Mouse (Mus musculus) kidney, postnatal 0 days (tissue): ENCODE results near the gene Rora. TPM values are rescaled to one million over a fixed set of nuclear protein-coding genes. Genes with fewer than 3 reads are reported as not detected.

ENCODE experiments used
- ATAC-seq: fragments of 200-750 bp; cut with Nextera tagmentation; replicated peaks from 2 replicates; pipeline ENCODE4 v1.8.0; 2017; ENCODE audit warnings: low read depth, moderate number of reproducible peaks, moderate TSS enrichment, moderate library complexity; ENCODE audit not compliant: low FRiP score
- DNase-seq: peaks from one replicate; pipeline ENCODE4 v3.0.0-alpha.2; 2016; ENCODE audit warnings: low spot score
- H3K27ac ChIP-seq: fragments of 300-500 bp; sonication (generic); 2 replicates; pipeline ENCODE4 v1.5.1; 2014; ENCODE audit warnings: mild to moderate bottlenecking
- H3K27me3 ChIP-seq: fragments of 300-500 bp; sonication (generic); 2 replicates; pipeline ENCODE4 v1.6.1; 2014; ENCODE audit warnings: low read length, mixed read lengths; ENCODE audit not compliant: insufficient read depth
- H3K36me3 ChIP-seq: fragments of 300-500 bp; sonication (generic); 2 replicates; pipeline ENCODE4 v1.6.1; 2014; ENCODE audit warnings: low read length, mixed read lengths; ENCODE audit not compliant: insufficient read depth
- H3K4me1 ChIP-seq: fragments of 300-500 bp; sonication (generic); replicated peaks from 2 replicates; pipeline ENCODE4 v1.6.1; 2014; ENCODE audit warnings: antibody characterized with exemption, low read length, mixed read lengths; ENCODE audit not compliant: insufficient read depth
- H3K4me2 ChIP-seq: fragments of 300-500 bp; sonication (generic); 2 replicates; pipeline ENCODE4 v1.6.1; 2014; ENCODE audit warnings: mild to moderate bottlenecking, low read length, moderate library complexity, mixed read lengths
- H3K4me3 ChIP-seq: fragments of 300-500 bp; sonication (generic); replicated peaks from 2 replicates; pipeline ENCODE4 v1.5.1; 2014; ENCODE audit warnings: low read depth, low read length
- H3K9ac ChIP-seq: fragments of 300-500 bp; sonication (generic); 2 replicates; pipeline ENCODE4 v1.6.1; 2014; ENCODE audit warnings: low read depth, low read length
- H3K9me3 ChIP-seq: fragments of 300-500 bp; sonication (generic); replicated peaks from 2 replicates; pipeline ENCODE4 v1.6.1; 2016; ENCODE audit warnings: low read length, inconsistent platforms, mixed read lengths
- CTCF ChIP-seq: IDR thresholded peaks from 2 replicates; pipeline ENCODE4 v1.5.1; 2016; ENCODE audit warnings: antibody characterized with exemption, low read depth, mild to moderate bottlenecking, moderate library complexity
- WGBS: fragments of 180-500 bp; shearing (Covaris S2); extraction: QIAGEN DNeasy Blood & Tissue Kit; methylation state at CpG from one replicate; pipeline ENCODE4 v1.1.7; 2014; 5-methylcytosine and 5-hydroxymethylcytosine counted together
- polyA plus RNA-seq: library from polyadenylated mRNA; unstranded; fragments of >200 nt; fragmentation: Nextera tagmentation; extraction: Ambion mirVana; gene quantifications from 2 replicates; pipeline ENCODE4 v1.2.1, GENCODE M21; 2015

Rora gene
- polyA plus RNA-seq, 1 experiment from 2014 or later: 9.8 TPM

DNA sequence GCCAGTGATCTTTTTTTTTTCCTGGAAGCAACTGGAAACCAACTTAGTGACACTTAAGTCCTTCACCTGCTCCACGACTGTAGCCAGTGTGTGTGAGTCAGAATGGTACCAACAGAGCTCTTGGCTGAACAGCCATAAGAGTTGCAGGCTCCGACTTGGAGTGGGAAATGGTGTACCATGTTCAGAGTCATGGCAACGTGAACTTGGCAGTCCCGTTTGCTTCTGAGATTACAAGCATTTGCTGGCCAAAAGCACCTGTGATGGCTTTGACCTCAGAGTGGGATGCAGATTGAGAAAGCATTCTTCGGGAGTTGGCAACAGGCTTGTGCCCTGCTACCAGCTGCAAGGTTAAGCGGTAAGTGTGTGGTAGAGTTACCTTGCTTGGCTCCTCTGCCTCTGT lies 574.2 kb downstream of the Rora start:
- WGBS: 68% methylated on average over 6 of the region's 6 CpGs
- H3K9me3 ChIP-seq: no peaks in the 10 kb centered on the region
- TF ChIP-seq CTCF: no peak
- H3K4me2 ChIP-seq: no peak overlapping the region
- no peak for DNase-seq
- H3K4me1 ChIP-seq: 0 out of 2 replicates have a peak, but pooled peaks cover 3% of the 10 kb centered on the region
- no peak overlapping the region for H3K9ac ChIP-seq
- no peak overlapping the region for H3K4me3 ChIP-seq
- no peak for ATAC-seq
- H3K27ac ChIP-seq: no peak overlapping the region
- H3K36me3 ChIP-seq: no peaks in the 10 kb centered on the region
- H3K27me3 ChIP-seq: no peaks in the 10 kb centered on the region

DNA sequence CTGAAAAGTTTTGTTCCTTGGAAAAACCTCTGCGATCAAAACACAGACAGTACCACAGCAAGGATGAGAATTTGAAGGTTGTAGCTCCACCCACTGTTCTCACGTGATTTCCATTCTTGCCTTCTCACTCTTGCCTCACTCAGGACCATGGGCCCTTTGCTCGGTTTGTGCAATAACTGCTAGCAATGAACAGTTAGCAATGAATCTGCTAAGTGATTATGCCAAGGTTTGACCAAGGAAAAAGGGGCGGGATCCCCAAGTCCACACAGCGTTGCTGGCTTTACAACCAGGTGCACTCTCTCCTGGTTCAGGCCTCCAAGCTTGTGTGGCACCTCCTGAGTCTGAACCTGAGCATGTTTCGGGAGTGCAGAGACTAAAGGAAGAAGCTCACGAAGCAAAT lies 576.3 kb downstream of the Rora start:
- Histone ChIP-seq H3K9me3 (no peaks in the 10 kb centered on the region), H3K9ac (no peak overlapping the region), H3K27ac (no peak overlapping the region), H3K4me1 (0 out of 2 replicates have a peak, but pooled peaks cover 2% of the 10 kb centered on the region), H3K36me3 (no peaks in the 10 kb centered on the region), H3K4me3 (no peak overlapping the region), H3K4me2 (no peak overlapping the region), H3K27me3 (no peaks in the 10 kb centered on the region)
- TF ChIP-seq CTCF: no peak
- 88% methylated on average over 7 of the region's 7 CpGs for WGBS
- no peak for ATAC-seq
- DNase-seq: no peak

DNA sequence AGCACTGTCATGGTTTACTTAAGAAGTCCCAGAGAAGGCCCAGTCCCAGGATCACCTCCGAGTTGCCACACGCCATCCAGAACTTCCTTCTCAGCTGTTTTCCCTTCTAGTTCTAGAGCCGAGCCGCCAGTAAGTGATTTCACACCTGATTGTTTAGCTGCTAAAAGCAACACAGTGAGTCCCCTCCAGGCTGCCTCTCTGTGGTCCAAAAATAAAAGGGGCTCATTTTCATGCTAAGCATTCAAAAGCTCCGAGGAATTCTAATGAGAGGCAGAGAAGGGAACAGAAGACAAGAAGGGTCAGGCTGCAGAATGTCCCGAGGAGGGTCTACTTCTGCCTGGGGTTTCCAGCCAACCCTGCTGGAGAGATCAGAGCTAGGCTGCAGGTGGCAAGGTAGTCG lies 580.9 kb downstream of the Rora start:
- Histone ChIP-seq H3K27me3 (no peaks in the 10 kb centered on the region), H3K9ac (no peak overlapping the region), H3K4me1 (no peaks in the 10 kb centered on the region; the same call in 1 of the 2 replicates), H3K4me3 (no peak overlapping the region), H3K27ac (no peak overlapping the region), H3K36me3 (no peaks in the 10 kb centered on the region), H3K4me2 (no peak overlapping the region), H3K9me3 (no peaks in the 10 kb centered on the region)
- ATAC-seq: no peak
- no peak for DNase-seq
- WGBS: 50% methylated on average over 7 of the region's 7 CpGs
- no peak for TF ChIP-seq CTCF

DNA sequence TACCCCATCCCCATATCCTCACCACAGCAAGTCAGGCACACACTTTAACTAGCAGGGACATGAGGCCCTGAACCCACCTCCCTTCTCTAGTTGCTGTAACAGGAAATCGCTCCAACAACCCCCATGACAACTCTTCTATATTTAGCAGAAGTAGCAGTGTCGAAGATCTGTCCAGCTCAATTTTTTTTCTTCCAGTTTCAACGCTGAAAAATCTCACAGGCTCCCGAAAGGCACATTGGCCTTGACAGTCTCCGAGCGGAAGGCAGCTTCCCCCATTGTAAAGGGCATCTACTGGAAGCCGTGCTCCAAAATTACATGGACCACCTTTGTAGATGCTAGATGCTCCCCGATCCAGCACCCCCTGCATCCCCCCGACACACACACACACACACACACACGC lies 583.7 kb downstream of the Rora start:
- H3K27ac ChIP-seq: no peak overlapping the region
- H3K9me3 ChIP-seq: no peaks in the 10 kb centered on the region
- no peak overlapping the region for H3K4me2 ChIP-seq
- H3K4me3 ChIP-seq: no peak overlapping the region
- WGBS: 44% methylated on average over 10 of the region's 10 CpGs
- TF ChIP-seq CTCF: no peak
- no peaks in the 10 kb centered on the region for H3K36me3 ChIP-seq
- H3K9ac ChIP-seq: no peak overlapping the region
- no peaks in the 10 kb centered on the region; the same call in 1 of the 2 replicates for H3K4me1 ChIP-seq
- no peaks in the 10 kb centered on the region for H3K27me3 ChIP-seq
- DNase-seq (peak; percentile 57), ATAC-seq (no peak)

DNA sequence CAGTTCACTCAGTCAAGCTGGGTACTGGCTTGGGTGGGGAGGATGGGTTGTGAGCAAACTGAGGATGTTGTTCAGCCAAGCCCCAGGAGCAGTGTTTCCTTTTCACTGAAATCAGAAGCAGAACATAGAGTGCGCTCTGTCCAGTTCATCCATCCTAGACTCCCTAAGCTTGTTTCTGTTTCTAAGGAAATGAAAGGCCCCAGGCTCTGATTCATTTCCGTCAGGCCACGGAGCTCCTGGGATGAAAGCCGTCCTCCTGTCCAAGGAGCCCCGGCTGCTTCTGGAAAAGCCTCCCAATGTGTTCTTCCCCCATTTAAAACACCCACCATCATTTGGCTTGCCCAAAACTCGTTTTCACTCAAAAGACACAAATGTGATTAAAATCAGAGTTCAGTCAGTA lies 589.0 kb downstream of the Rora start:
- 44% methylated on average over 6 of the region's 6 CpGs for WGBS
- H3K36me3 ChIP-seq: no peaks in the 10 kb centered on the region
- no peak overlapping the region for H3K4me2 ChIP-seq
- peak overlapping the region; percentile 6; the same call in 1 of the 2 replicates for H3K27ac ChIP-seq
- no peak overlapping the region for H3K9ac ChIP-seq
- ATAC-seq (no peak), DNase-seq (peak; percentile 48)
- TF ChIP-seq CTCF: no peak
- H3K27me3 ChIP-seq: no peaks in the 10 kb centered on the region
- H3K9me3 ChIP-seq: no peaks in the 10 kb centered on the region
- H3K4me3 ChIP-seq: no peak overlapping the region
- H3K4me1 ChIP-seq: no peaks in the 10 kb centered on the region

DNA sequence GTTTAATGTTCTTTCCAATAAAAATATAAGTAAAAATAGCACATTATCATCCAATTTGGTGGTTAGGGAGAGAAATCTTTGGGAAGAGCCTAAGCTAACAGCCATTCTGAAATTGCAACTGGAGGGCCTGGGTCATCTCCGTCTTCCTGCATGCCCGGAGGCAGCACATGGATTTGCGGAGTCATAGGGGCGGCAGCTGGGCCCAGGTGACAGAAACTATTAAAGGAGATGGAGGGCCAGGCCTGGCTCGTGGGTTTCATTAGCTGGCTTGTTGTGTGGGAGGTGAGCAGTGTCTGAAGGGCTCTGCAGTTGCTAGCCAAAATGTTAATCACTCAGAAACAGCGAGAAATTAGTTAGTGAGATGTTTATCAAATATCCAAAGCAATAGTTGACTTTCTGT lies 590.0 kb downstream of the Rora start:
- Histone ChIP-seq H3K27me3 (no peaks in the 10 kb centered on the region), H3K9me3 (no peaks in the 10 kb centered on the region), H3K4me1 (no peaks in the 10 kb centered on the region), H3K27ac (peak overlapping the region; percentile 47; the same call in 1 of the 2 replicates), H3K9ac (no peak overlapping the region), H3K4me3 (no peak overlapping the region), H3K36me3 (no peaks in the 10 kb centered on the region), H3K4me2 (no peak overlapping the region)
- TF ChIP-seq CTCF: no peak
- ATAC-seq (no peak), DNase-seq (peak; percentile 70)
- WGBS: 16% methylated on average over 6 of the region's 6 CpGs

DNA sequence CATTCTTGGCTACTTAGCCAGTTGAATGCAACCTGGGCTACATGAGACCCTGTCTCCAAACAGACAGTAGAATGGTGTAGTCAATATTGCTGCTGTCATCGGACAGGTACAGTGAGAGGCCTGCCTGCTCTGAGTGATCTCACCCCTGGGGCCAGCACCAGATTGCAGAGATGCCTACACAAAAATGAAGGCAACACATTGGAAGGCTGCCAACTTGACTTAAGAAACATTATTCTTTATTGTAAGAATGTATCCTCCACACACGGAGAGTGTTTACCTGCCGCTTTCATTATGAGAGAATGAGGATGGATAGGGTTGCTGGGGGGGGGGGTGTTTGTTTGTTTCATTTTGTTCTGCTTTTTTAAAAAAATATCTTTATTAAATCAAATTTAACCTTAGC lies 592.6 kb downstream of the Rora start:
- no peak for TF ChIP-seq CTCF
- no peaks in the 10 kb centered on the region for H3K36me3 ChIP-seq
- no peak overlapping the region for H3K4me3 ChIP-seq
- H3K27me3 ChIP-seq: no peaks in the 10 kb centered on the region
- no peaks in the 10 kb centered on the region for H3K9me3 ChIP-seq
- H3K9ac ChIP-seq: no peak overlapping the region
- no peaks in the 10 kb centered on the region for H3K4me1 ChIP-seq
- ATAC-seq (no peak), DNase-seq (no peak)
- H3K4me2 ChIP-seq: no peak overlapping the region
- no peak overlapping the region for H3K27ac ChIP-seq
- 63% methylated on average over 3 of the region's 3 CpGs for WGBS
